Mouse (Mus musculus): ENCODE results near the gene Chrne.

Chrne gene

DNA sequence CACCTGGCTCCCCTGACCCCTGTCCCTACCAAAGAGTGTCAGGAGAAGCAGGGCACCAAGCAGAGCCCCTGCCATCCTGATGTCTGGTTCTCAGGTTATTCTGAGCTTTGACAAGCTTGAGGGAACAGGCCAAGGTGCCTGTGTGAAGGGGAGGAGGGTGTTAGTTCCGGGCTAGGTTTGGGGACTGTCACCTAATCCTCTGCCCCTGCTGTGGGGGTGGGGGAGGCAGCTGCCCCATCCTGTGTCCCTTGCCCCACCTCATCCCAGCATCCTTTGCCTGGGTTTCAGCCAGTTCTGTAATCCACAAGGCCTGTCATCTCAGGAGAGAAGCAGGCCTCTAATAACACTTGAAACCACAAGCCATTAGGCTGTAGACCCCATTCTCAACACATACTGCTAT, at the start of gene Chrne:
TSS of gene Chrne (minus strand) at position 116 of the 400 bp plus-strand sequence.
- in situ Hi-C loops (cut with MboI; ENCODE audit: low sequenced_read_pairs): no loop called here

DNA sequence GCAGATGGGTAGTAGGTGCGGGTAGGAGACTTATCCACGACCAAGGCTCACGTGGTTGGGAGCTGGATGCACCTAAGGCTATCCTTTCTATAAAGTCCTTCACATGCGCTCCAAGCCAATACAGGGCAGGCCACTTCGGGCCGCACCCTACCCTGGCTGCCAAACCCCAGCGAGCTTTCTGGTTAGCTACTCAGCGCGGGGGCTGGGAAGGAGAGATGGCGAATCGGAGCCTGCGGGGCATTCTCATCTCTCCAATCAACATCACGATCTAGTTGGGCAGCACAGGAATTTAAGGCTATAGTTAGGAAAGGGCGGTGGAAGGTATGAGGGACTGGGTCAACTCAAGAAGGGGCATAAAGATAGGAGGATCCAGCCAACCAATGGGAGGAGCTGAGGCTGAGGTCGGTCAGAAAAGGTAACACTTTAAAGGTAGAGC, 49.3 kb upstream of the Chrne start:
- in situ Hi-C loops (cut with MboI; ENCODE audit: low sequenced_read_pairs): no loop called here

DNA sequence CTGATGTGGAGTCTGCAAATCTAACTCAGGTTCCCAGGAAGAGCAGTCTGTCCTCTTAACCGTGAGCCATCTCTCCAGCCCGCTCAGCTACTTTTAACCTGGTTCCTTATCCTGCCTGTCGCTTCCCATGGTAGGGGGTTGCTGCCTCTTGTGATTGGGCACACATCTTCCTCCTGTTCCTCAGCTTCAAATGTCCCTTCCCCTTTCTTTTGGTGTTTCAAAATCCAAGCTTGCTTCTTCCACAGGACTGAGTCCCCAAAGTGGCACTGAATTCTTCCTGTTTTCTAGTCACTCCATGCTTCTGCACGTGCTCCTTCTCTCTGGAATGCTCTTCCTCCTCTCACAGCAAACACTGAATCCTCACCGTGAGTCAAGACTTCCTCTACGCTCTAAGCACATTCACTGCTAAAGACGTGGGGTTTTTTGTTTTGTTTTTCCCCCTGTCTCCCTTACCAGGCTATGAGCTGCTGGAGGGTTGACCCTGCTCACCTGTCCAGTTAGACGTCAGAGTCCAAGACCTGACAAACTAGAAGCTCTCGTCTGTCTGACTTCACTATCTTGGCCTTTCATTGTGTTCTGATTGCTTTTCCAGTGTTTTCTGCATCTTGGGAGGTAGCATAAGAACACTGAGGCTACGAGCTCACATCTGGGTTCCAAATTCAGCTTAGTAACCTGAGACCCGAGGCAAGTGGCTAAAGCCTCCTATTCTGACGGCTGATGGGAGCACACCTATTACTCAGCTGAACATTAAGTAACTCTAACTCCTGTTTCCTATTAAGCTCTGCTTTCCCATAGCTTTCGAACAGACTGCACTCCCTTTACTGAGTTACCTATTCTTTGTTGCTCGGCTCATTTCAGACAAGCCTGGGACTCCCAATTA, 48.5 kb upstream of the Chrne start:
- in situ Hi-C loops (cut with MboI; ENCODE audit: low sequenced_read_pairs): no loop called here

DNA sequence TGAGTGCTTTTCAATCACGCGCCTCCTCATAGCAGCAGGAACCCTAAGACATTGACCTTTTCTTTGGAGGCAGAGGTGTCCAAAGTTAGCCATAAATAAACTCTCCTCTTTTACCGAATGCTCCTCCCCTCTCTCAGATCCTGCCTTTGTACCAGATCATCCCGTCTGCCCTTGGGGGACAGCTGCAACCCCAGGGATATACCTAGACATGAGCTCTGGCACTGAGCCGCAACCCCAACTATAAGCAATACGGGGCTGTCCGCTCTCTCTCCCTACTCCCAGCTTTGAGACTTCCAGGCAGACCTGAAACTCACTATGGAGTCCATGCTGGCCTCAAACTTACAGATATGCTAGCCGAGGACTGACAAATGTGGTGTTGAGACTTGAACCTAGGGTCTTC, 47.7 kb upstream of the Chrne start:
- in situ Hi-C loops (cut with MboI; ENCODE audit: low sequenced_read_pairs): no loop called here

DNA sequence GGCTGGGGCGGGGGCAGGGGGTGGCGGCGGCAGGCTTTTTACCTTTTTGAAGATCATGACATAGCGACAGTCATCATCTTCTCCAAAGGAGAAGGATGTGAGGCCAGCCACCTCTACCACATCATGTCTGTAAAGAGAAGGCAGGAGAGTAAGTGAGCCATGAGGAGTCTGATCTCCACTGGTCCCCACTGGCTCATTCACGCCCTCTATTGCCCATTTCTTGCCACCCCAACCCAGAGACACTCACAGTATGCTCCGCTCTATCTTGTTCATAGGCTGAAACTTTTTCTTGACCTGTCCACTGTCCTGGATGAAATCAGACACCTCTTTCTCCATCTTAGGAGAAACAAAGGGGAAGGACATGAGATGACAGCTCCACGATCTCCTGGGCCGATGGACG, 45.7 kb upstream of the Chrne start:
- in situ Hi-C loops (cut with MboI; ENCODE audit: low sequenced_read_pairs): no loop called here

DNA sequence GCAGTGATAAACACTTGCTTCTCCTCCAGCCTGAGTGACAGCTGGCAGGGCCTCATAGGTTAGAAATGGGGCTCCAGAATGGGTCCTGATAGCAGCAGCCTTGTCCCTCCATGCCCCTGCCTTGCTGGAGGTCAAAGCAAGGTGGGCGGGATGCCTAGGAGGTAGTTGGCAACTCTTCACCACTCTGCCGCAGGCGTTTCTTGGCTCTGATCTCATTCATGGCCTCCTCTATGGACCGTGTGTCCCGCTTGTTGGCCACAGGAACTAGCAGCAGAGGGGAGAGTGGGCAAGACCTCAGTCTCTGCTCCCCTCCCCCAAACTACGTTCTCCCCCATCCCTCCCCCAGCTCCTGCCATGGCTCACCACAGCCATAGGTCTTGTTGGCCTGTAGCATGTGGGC, 44.9 kb upstream of the Chrne start:
- in situ Hi-C loops (cut with MboI; ENCODE audit: low sequenced_read_pairs): no loop called here

DNA sequence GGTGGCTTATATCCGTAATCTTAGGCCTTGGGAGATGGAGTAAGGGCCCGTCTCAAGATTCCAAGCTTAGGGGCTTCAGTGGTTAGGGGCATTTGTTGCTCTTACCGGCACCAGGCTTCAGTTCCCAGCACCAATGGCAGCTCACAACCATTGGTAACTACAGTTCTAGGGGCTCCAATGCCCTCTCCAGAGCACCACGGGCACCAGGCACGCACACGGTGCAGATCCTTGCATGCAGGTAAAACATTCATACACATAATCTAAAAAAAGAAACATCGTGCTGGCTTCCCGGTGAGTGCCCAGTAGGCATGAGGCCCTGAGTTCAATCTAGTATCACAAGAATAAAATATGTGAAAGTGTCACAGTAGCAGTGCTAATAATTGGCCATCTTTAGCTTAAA, 44.1 kb upstream of the Chrne start:
- in situ Hi-C loops (cut with MboI; ENCODE audit: low sequenced_read_pairs): no loop called here

DNA sequence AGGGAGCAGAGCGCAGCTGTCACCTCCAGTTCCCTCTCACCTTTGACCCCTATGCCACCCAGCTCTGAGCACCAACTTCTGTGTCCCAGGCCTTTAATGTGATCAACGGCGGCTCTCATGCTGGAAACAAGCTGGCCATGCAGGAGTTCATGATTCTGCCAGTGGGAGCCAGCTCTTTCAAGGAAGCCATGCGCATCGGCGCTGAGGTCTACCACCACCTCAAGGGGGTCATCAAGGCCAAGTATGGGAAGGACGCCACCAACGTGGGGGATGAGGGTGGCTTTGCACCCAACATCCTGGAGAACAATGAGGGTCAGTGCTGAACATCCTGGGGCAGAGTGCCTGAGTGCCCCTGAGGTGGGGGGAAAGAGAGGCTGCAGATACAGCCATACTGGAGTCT, 41.6 kb upstream of the Chrne start:
- in situ Hi-C loops (cut with MboI; ENCODE audit: low sequenced_read_pairs): no loop called here

DNA sequence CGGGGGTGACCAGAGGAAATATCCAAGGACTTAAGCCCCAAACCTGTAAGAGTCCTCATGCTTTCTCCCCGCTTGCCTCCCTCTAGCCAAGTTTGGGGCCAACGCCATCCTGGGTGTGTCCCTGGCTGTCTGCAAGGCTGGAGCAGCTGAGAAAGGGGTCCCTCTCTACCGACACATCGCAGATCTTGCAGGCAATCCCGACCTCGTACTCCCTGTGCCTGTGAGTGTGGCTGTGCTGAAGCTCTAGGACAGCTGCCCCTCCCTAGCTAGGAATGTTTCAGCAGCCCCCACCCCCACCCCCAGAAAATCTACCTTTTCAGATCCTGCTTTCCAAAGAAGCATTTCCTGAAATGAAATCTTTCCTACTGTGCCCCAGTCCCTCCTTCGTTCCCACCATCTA, 39.9 kb upstream of the Chrne start:
- in situ Hi-C loops (cut with MboI; ENCODE audit: low sequenced_read_pairs): no loop called here

DNA sequence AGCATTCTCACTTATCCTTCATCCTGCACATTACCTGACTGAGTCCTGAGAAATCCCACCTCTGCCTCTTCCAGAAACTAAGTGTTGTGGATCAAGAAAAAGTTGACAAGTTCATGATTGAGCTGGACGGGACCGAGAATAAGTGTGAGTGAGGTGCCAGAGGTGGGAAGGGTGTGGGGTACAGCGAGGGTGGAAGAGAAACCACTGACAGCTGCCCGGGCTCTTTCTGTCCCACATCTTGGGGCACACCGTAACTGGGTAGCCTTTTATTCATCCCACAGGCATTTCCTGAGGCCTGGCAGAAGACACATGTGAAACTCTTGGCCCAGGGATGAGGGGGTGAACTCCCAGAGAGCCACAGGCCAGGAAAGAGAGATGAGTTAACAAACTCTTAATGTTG, 39.5 kb upstream of the Chrne start:
- in situ Hi-C loops (cut with MboI; ENCODE audit: low sequenced_read_pairs): no loop called here

DNA sequence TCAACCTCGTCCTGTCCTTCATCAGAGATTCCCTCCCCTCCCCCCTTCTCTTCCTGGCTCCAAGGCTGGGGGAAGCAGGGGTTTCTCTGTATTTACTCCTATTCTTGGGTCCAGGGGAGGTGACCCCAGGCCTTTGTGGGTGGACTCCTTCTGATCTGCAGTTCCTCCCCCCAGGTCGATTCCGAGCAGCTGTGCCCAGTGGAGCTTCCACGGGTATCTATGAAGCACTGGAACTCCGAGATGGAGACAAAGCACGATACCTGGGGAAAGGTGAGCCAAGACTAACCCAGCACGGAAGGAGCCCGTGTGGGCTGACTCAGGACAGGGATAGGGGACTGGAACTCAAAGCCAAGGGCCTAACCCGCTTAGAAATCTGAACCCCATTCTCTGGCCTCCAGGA, 39.0 kb upstream of the Chrne start:
- in situ Hi-C loops (cut with MboI; ENCODE audit: low sequenced_read_pairs): no loop called here

DNA sequence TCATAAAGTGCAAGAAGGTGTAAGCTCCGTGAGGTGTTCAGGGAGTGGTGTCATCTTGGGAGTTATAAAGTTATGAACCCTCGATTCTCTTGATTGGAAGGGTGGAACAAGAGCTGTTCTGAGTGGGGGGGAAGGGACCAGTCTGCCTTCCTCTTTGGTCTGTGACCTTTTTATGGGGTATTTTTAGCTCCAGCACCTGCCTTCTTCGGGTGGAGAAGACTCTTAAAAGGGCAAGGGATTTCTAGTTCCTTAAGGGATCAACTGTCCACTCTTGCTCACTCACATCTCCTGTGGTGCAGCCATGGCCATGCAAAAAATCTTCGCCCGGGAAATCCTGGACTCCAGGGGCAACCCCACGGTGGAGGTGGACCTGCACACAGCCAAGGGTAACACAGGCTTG, 38.6 kb upstream of the Chrne start:
- in situ Hi-C loops (cut with MboI; ENCODE audit: low sequenced_read_pairs): no loop called here

DNA sequence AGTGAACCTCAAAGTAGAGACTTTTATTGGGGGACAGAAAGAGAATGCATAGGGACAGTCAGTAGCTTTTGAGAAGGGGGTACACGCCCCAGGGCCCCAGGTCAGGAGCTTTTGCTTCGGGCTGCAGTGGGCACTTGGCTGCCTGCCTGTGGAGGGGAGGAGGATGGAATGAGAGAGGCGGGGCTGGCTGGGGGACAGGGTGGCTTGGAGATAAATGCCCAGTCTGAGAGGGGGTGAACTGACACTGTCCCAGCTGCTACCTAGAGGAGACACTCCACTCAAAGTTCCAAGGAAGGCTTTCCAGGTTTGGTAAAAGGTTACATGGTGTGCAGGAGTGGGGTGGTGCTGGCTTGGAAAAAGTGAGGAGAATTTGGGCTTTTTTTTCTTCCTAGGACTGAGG, 37.9 kb upstream of the Chrne start, which contains the start of gene Eno3:
TSS of gene Eno3 (plus strand) at position 239 of the 400 bp plus-strand sequence.
- in situ Hi-C loops (cut with MboI; ENCODE audit: low sequenced_read_pairs): no loop called here

DNA sequence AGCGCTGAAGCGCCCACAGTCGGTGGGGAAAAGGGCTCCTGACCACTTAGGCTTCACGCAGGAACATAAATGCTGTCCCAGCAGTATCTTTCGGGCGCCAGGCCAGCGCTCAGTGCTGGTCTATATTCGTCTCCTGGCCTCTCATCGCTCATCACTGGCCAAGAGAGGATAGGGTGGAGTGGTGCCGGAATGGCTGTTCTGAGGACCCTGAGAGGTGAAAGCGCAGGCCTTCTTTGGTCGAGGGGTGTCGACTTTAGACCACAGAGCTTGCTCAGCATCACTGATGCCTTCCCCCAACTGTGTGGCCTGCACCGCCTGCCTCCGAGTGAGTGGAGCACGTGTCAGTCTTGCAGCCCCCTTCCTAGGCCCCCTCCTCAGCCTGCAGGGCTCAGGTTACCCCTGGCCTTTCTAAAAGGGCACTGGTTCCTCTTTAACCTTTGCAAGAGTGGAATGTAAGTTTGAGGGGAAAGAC, 37.5 kb upstream of the Chrne start:
- in situ Hi-C loops (cut with MboI; ENCODE audit: low sequenced_read_pairs): no loop called here

DNA sequence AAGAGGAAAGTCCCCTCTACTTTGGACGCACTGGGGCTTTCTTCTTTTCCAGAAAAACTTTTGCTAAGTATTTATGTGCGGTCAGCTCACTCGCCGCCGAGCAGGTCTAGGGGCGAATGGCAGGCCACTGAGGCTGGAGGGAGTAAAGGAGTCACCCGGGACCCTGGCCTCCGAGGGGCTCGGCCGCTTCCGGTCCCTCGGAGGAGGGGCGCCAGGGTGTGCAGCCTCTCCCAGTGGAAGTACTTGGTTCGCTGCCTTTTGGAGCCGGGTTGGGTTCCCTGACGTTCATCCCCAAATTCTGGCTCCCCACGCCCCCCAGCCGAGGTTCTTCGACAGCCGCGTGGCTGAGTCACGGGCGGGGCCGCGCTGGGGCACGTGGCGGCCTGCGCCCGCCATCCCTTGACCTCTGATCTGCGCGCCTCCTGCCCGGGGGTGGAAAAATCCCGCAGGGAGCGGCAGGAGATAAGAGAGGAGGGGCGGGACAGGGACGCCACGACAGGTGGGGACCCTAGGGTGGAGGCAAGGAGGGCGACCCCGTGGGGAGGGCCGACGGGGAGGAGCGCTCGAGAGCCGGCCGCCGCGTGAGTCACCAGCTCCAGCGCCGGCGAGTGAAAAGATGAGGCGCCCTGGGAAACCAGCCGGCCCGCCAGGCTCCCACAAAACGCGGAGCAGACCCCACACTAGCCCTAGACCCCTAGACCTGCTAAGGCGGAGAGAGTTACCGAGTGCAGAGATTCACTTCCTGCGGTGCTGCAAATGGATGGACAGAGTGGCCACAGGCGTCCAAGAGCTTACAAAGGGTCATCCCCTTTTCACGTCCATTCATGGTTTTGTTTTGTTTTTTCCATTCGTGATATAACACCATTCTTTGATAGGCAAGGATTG, 36.8 kb upstream of the Chrne start:
- in situ Hi-C loops (cut with MboI; ENCODE audit: low sequenced_read_pairs): no loop called here

DNA sequence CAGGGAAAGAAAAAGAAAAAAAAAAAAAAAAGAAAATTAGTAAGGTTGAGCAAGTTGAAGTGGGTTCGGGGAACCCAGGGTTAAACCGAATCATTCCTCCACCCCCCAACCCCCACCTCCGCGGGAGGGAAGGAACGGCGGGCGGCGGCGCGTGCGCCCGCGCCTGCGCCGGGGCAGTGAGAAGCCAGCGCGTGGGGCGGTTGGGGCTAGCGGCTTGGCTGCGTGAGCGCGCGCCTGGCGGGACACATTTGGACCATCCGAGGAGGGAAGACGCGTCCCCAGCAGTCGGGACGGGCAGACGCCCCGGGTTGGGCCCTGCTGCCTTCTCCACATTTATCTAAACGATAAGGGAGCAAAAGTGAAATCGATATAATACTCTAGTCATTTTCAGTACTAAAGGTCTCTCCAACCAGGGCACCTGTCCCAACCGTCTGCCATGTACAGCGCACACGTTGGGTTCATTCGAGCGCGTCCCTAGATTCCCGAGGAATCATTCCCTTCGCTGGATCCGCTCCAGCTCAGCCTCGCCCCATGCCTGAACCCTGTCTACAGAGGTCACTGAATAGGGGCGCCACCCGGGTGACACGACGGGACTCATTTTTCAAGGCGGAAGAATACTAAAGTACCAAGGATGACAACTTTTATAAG, 36.0 kb upstream of the Chrne start:
- in situ Hi-C loops (cut with MboI; ENCODE audit: low sequenced_read_pairs): no loop called here

DNA sequence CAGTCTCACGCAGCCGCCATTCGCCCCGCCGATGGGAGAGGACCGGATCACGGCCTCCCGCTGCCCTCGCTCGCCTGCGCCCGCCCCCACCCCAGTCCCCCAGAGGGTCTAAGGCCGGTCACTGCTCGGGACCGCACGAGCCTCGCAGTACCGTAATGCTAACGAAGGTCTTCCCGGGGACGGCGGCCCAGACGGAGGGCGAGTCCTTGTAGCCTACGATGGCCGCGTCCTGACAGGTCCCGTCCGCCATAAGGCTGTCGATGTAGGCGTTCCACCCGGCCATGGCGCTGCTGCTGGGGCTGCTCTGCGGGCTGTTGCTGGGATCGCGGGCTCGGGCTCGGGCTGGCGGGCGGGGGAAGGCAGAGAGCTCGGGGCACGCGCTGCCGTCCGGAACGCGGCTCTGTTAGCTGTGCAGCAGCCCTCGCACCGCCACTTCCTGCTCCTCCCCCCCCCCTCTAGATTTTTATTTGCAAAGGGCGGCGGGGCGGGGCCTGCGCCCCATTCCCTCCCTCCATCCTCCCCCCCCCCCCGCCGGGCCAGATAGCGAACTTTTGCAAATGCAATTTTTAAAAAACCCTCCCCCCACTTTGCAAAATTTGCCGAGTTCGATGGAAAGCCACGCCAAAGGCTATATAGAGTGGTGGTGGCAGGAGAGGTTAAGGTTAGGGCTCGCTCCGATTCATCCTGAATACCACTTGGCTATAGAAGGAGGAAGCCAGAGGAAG, 35.3 kb upstream of the Chrne start, which contains the start of gene Pfn1:
TSS of gene Pfn1 (minus strand) at position 447 of the 725 bp plus-strand sequence.
- in situ Hi-C loops (cut with MboI; ENCODE audit: low sequenced_read_pairs): no loop called here

DNA sequence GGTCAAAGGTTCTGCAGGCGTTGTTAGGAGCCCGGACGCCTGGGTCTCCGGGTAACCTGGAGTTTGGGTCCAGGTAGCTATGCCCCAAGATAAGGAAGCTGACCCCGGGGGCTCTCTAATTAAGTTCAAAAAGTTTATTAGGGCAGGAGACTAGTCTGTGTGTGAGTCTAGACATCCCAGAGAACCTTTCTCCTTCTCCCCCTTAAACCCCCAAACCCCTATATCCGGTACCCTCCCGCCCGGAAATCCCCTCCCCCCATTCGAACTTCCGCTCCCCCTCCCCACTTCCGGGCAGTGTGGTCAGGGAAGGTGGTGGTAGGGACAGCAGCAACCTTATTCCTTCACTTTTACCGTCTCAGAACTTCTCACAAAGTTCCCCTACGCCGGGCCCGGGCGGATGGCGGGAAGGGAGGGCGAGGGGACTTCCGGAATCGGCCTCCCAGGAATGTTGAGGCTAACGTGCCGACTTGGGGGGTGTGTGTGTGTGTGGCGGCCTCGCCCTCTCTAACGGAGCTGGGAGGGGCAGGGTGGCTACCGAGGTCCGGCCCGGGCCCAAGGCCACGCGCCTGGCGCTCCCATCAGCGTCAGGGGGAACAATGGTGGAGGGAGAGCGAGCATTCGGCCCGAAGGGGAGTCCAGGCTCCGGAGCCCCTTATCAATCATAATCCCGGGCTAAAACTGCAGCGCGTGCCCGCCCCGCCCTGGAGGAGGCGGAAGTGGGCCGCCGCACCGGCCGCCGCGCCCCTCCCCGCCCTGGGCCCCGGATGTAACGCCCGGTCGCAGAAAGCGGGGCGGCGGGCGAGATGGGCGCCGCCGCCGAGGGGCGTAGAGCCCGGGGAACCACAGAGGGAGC, 34.6 kb upstream of the Chrne start:
- in situ Hi-C loops (cut with MboI; ENCODE audit: low sequenced_read_pairs): no loop called here

DNA sequence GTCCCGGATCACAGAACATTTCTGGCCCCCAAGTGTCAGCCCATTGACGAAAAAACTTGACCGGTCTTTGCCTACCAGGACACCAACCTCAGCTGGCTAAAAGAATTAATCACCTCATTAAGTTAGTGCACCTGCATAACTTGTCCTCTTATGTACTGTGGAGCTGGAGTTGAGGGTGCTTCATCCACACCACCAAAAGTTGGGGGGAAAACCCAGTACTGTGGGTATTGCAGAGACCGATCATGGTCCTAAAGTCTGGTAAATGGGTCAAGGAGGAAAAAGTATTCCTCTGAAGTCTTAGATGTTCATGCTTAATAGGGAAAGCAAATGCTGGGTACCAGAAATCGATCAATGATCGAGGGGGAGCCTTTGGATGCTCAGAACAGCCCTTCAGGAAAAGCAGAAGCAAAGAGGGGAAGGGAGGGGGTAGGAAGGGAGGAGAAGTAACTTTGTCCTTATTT, 33.9 kb upstream of the Chrne start:
- in situ Hi-C loops (cut with MboI; ENCODE audit: low sequenced_read_pairs): no loop called here
